Mouse (Mus musculus): ENCODE results near the gene A4galt. TPM values are rescaled to one million over a fixed set of nuclear protein-coding genes. Genes with fewer than 3 reads are reported as not detected.

Gene A4galt
- total RNA-seq, 1 experiment, result 22.7 TPM

GRCm38 (mm10) chr15:83180004-83180403, 71.6 kb downstream of the A4galt start:
- no peaks in the 10 kb centered on the region for H3K9me3 ChIP-seq (ENCODE audit: control insufficient read depth, insufficient read depth, low read depth, low read length)
- in situ Hi-C loops (cut with MboI; ENCODE audit: low sequenced_read_pairs in 2 of 2, unreplicated experiment in 2 of 2), result no loop called here
- H3K27ac ChIP-seq (ENCODE audit: insufficient read depth, low read depth, low read length, poor library complexity, severe bottlenecking), result 0 out of 2 replicates have a peak overlapping the region, but pooled peaks have one; percentile 8
- H3K9ac ChIP-seq (ENCODE audit: insufficient read depth, low read depth, low read length, poor library complexity, severe bottlenecking), result no peak overlapping the region
- H3K4me3 ChIP-seq (ENCODE audit: insufficient read depth in 1 of 2, low read depth in 1 of 2, low read length in 2 of 2, poor library complexity in 1 of 2, severe bottlenecking in 1 of 2), result no peak overlapping the region; a peak in 1 of 4 replicates
- TF ChIP-seq CHD2 (IDR thresholded peaks at IDR 0.05; ENCODE audit: low read depth, low read length) (no peak), MAFK (IDR thresholded peaks at IDR 0.05; ENCODE audit: insufficient read depth, low read depth, low read length) (no peak), ZC3H11A (IDR thresholded peaks at IDR 0.05; ENCODE audit: borderline replicate concordance, low read depth, low read length) (no peak), ZNF384 (IDR thresholded peaks at IDR 0.05; ENCODE audit: low read depth, low read length) (no peak), HCFC1 (IDR thresholded peaks at IDR 0.05; ENCODE audit: borderline replicate concordance, insufficient read depth, low read length) (no peak)
- no peaks in the 10 kb centered on the region for H3K36me3 ChIP-seq (ENCODE audit: control insufficient read depth, insufficient read depth, low read length, poor library complexity, severe bottlenecking)
- no peak for DNase-seq (ENCODE audit: low read depth, low spot score)
- H3K4me1 ChIP-seq (ENCODE audit: control insufficient read depth in 2 of 2, insufficient read depth in 2 of 2, low read length in 2 of 2, poor library complexity in 1 of 2), result peaks cover 0 to 29% of the 10 kb centered on the region in 2 experiments; a peak in 3 of 4 replicates

Other genes starting within 250 kb of the A4galt start
- 1.7 and 2.1 TPM in 2 replicates for gene Nfam1, start 218.5 kb downstream of the A4galt start, total RNA-seq (2012; rRNA removed)
- 16.3 and 16.4 TPM in 2 replicates for gene Serhl, start 162.3 kb downstream of the A4galt start, total RNA-seq (2012; rRNA removed)
- 103 and 114 TPM in 2 replicates for gene Rrp7a, start 129.0 kb downstream of the A4galt start, total RNA-seq (2012; rRNA removed)
- 104 and 165 TPM in 2 replicates for gene Poldip3, start 102.4 kb downstream of the A4galt start, total RNA-seq (2012; rRNA removed)
- 81.5 and 94.2 TPM in 2 replicates for gene Cyb5r3, start 79.2 kb downstream of the A4galt start, total RNA-seq (2012; rRNA removed)
- 10.8 and 13.5 TPM in 2 replicates for gene Arfgap3, start 98.5 kb upstream of the A4galt start, total RNA-seq (2012; rRNA removed)
- 43.8 and 67.7 TPM in 2 replicates for gene Pacsin2, start 212.8 kb upstream of the A4galt start, total RNA-seq (2012; rRNA removed)

All from ES-E14 (cell line).